In the genomic region with DNA sequence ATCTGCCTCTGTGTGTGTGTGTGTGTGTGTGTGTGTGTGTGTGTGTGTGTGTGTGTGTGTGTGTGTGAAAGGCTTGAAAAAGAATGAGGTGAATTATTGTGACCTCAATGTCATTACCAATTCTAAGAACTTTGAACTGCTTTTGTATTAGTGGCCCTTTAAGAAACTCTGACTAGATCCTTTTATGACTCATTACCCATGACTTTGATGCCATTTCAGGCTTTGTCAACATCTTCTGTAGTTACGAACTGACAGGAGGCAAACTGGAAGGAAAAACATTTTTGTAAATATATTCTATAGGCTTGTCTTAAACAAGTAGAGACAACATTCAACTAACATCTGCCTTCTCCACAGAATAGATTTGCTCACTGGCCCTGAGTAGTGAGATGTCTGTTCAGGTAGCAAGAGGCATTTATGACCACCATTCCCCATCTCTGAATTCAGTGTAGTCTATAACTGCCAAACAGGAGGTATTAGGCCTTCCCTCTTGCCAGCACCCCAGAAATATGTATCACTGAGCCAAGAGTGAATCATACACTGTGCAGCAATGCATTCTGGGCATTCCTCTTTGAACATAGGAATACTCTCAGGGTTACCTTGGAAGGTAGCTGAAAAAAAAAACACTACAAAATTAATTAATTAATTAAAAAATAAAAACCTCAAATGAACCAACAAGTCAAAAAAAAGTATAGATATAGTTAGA, we compare ENCODE assay signal across 24 mouse cellular contexts. TPM values are rescaled to one million over a fixed set of nuclear protein-coding genes. Genes with fewer than 3 reads are reported as not detected.
DNase-seq lines count a peak whose midpoint lies in the region; TF ChIP-seq lines count a peak whose summit lies in the region.
"Had no signal": no experiment of that assay in that cellular context is flagged by ENCODE, and none has a peak within 500 bp of the region (broad histone marks: within the 10 kb centered on the region; RNA-seq: fewer than 3 reads in every experiment).

No protein-coding gene starts in this region.

- no peak overlapping the region for H3K4me3 ChIP-seq in embryonic fibroblast, embryonic 13.5 days (ENCODE audit: insufficient read depth, low read length)
- H3K4me3 ChIP-seq in left cerebral cortex, adult 2 months = no peak overlapping the region
- H3K4me3 ChIP-seq: embryonic facial prominence, embryonic 13.5 days; erythroblast, embryonic 14.5 days; heart, embryonic 10.5 days; hindbrain, embryonic 13.5 days; limb, embryonic 12.5 days; midbrain, embryonic 13.5 days; stomach, embryonic 15.5 days had no signal

- peak; percentile 37 for DNase-seq in CD4-positive helper T cell, adult 2 months (ENCODE audit: low read depth, low spot score)
- peak; percentile 54 for DNase-seq in NIH3T3 (ENCODE audit: low read depth)
- DNase-seq in naive thymus-derived CD4-positive, alpha-beta T cell, adult 2 months (ENCODE audit: low read depth) = peak; percentile 49
- DNase-seq in left cerebral cortex, adult 2 months (ENCODE audit: extremely low spot score in 1 of 2, low spot score in 2 of 2) = no peak
- DNase-seq in gastrocnemius, adult 18-20 months (ENCODE audit: low spot score) = no peak
- no peak for DNase-seq in heart, adult 9 months (ENCODE audit: low spot score in 2 of 2)
- DNase-seq: cerebellum, adult 11 months; cerebellum, adult 9-11 months; heart, postnatal 36 days; kidney, adult 11 months; kidney, postnatal 14 days; layer of hippocampus, adult 9-11 months; liver, postnatal 0 days; lung, postnatal 4 days; right cerebral cortex, postnatal 25 days; thymus, postnatal 36 days had no signal

- TF ChIP-seq POLR2A in embryonic fibroblast, embryonic 13.5 days (IDR thresholded peaks at IDR 0.05; ENCODE audit: low read depth, low read length) = no peak

- intact Hi-C loops in left cerebral cortex, adult 2 months (cut with DNase I) = no loop called here

- peak overlapping the region; percentile 55; the same call in 1 of the 2 replicates for H3K27ac ChIP-seq in embryonic fibroblast, embryonic 13.5 days (ENCODE audit: insufficient read depth, low read length)
- no peak overlapping the region for H3K27ac ChIP-seq in left cerebral cortex, adult 2 months
- H3K27ac ChIP-seq: embryonic facial prominence, embryonic 13.5 days; heart, embryonic 10.5 days; hindbrain, embryonic 13.5 days; limb, embryonic 12.5 days; midbrain, embryonic 13.5 days; stomach, embryonic 15.5 days had no signal

- TF ChIP-seq CTCF in embryonic fibroblast, embryonic 13.5 days (IDR thresholded peaks at IDR 0.05; ENCODE audit: borderline replicate concordance, insufficient read depth, low read length) = no peak
- no peak for TF ChIP-seq CTCF in left cerebral cortex, adult 2 months (IDR thresholded peaks at IDR 0.05)

- no peaks in the 10 kb centered on the region; the same call in 1 of the 2 replicates for H3K4me1 ChIP-seq in embryonic fibroblast, embryonic 13.5 days (ENCODE audit: control insufficient read depth, insufficient read depth, low read length)
- H3K4me1 ChIP-seq: hindbrain, embryonic 13.5 days; midbrain, embryonic 13.5 days had no signal

RNA-seq across cellular contexts. Expression of a gene that starts 47.5 kb away (rescaled TPM):
- polyA plus RNA-seq in embryonic fibroblast, embryonic 13.5 days (2011; ENCODE audit: insufficient read length, low read depth, missing spikeins) = 34.7 and 65.2 TPM in 2 replicates
- 10 to 100 TPM; 13.6 to 14.6 TPM for total RNA-seq in left cerebral cortex, adult 2 months (2021)
- total RNA-seq in gastrocnemius, adult 18-20 months (2021) = 10 to 100 TPM; 14.2 to 15.8 TPM

Comparison
In these comparisons a context has a peak if more than half of its experiments do, and no peak if none do; other contexts are left out.
1. DNase-seq: peak in CD4-positive helper T cell, adult 2 months (single experiment), NIH3T3 (single experiment) and naive thymus-derived CD4-positive, alpha-beta T cell, adult 2 months (single experiment); none in left cerebral cortex, adult 2 months (0 of 2), gastrocnemius, adult 18-20 months (single experiment) and heart, adult 9 months (0 of 2).